Mouse (Mus musculus): ENCODE measurements around the gene Plod2.

Gene Plod2

DNA sequence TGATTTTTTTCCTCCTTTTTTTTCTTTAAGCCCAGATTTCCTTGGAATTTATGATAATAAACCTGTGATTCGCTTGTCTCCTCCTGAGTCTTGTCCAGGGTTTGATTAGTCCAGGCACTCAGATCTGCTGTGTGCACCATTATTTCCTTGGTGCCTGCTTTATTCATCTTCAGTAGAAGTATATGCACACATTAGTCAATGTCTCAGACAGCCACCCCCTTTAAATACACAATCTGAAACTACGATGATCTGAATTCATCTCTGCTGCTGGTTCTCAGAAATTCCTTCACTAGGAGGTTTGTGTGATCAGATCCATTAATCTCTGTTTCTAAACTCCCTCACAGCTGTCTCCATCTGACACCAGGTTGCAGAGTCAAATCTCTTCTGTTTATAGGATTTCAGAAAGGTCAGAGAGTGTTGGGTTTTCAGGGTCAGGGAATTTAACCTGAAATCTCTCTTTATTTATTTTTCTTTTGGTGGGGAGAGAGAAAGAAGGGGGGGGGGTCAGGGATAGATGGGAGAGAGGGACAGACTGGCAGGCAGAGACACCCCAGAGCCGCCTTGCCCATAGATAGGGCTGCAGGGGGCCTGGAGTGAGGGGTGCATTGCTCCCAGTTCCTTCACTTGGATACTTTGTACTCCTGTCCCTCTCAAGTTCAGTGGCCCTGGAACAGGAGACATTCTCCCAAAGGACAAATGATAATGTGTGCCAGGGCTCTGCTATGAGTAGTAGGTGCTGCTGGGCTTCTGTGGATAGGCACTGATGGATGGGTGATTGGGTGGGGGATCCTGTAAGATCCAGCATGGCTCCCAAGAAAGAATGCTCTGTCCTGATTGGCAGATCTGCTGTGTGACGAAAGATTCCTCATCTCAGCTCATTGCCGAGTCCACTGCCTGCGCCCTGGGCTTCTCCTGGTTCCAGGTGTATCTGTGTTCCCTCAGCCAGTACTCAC lies 13.3 kb downstream of the Plod2 start:
- no peak for DNase-seq (ENCODE audit: low spot score in 2 of 2)

DNA sequence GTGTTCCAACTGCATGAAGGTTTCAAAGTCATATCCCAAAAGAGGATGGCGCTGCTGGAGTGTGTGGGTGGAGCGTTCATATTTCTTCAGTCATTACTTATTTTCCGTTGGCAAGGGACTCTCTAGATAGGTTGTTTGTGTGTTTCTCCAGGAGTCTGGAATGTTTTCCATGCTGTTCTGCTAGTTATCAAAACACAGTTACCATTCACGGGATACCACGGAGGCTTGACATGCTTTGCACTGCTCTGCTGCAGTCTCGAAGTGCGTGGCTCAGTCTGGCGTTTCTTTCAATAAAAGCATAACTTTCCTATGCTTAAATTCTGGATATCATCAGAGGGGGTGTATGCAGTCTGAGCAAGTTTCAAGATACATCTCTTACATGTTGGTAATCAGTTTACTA lies 17.7 kb downstream of the Plod2 start:
- no peak for DNase-seq (ENCODE audit: low spot score in 2 of 2)

DNA sequence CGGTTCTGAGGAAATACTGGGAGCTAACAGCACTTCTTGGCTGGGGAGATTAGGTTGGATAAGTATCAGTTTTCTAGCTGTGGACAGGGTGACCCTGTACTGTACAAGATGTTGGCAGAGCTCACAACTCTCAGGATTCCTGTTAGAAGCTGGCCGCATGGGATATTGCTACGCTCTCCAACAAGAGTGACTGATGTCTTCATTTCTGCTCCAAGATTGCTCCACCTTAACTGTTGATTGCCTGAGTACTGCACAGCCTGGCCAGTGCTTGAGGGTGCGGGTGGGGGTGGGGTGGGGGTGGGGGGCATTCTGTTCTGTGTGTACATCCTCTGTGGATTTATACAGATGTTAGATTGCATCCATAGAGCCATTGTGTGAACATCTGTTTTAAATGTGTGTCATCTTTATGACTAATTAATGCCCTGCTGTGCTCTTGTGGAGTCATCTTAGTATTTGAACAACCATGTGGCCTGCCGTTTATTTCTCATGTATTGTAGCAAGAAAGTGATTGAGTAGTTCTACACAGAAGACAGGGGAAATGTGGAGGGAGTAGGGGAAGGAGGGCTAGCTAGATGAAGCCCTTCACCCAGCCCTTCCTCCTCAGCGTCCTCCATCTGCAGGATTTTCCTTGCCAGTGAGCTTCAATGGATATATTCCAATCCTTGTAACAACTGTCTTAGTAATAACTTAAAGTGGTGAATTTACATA lies 19.0 kb downstream of the Plod2 start:
- DNase-seq (ENCODE audit: low spot score in 2 of 2) = no peak

- DNase-seq (ENCODE audit: low spot score in 2 of 2) = no peak
Measured at GRCm38 (mm10) chr9:92562416-92562815, 20.4 kb downstream of the Plod2 start.

- no peak for DNase-seq (ENCODE audit: low spot score in 2 of 2)
Measured at GRCm38 (mm10) chr9:92563306-92563705, 21.3 kb downstream of the Plod2 start.

DNA sequence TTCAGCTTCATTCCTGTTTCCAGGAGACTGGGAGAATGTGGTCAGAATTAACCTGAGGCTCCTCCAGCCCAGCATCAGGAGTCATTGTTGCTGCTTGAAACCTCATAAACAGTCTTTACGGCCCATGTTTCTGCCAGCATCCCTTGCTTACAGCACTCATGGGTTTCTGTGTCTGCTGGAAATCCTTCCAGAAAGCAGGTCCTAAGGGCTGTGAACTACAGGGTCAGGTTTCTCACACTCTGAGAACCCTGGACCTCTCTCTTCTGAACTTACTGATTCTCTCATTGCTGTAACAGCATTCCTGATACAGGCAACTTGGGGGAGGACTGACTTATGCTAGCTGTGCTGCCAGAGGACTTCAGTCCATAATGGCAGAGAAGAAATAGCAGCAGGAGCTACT lies 22.4 kb downstream of the Plod2 start:
- no peak for DNase-seq (ENCODE audit: low spot score in 2 of 2)

GRCm38 (mm10) chr9:92566234-92566633 lies 24.2 kb downstream of the Plod2 start:
- DNase-seq (ENCODE audit: low spot score in 2 of 2) = no peak

DNA sequence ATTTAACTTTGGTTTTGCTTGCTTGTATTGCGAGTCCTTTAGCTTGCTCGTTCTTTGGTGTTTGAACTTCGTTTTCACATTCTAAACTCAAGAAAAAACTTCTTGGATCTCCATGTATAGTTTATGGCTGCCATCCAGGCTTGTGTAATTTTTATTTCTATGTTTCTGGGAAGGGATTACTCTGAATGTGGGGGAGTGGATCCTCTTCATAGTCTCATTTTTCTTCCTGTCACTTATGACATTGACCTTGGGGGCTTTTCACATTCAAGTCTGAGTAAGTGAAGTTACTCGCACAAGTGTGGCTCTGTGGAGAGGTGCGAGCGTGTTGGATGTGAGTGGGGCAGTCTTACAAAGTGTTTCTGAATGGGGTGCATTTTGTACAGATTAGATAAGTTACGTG lies 25.5 kb downstream of the Plod2 start:
- no peak for DNase-seq (ENCODE audit: low spot score in 2 of 2)

DNA sequence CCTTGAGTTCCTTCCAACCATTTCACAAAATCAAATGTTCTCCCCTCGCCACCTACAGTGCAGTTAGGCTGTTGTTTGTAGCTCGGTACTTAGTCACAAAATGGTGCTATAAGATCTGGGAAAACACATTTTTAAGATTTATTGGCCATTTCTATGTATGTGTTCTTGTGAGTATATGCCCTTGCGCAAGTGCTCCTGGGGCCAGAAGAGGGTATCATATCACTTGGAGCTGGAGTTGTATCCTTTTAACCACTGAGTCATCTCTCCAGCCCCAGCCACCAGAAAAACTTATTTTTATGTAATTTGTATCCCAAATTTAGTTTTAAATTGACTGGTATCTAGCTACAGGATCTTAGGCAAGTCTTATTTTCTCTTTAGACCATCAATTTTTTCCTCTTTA lies 26.8 kb downstream of the Plod2 start:
- DNase-seq (ENCODE audit: low spot score in 2 of 2) = no peak

DNA sequence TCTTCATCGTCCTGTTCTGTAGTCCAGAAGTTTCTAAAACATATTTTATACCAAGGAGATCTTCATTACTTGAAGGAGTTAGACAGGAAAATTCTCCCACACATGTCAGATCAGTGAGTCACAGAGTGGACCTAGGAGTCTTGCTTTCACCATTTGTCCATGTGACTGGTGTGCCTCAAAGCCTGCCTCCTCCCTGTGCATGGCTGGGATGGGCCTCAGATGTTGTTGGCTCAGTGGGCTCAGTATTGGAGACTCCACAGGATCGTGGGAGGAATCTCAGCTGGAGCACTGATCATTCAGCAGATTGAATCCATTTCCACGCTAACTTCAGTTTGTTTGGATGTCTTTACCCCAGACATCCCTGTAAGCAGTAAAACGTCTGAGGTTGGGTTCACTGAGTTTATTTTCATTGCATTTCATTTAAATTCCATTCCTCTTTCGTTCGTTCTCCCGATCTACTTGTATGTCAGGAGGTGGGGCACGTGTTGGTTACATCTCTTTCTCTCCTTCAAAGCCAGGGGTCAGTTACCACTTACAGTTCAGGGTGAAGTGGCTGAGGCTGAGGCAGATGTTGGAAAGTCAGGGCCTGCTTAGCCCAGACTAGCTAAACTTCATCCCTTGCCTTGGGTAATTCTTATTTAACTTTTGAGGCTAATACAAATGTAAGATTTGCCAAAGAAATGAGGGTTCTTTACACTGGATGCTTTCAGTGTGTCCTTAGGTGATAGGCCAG lies 30.5 kb downstream of the Plod2 start:
- peak in 1 of 2 experiments; percentile 52 for DNase-seq (ENCODE audit: low spot score in 2 of 2)

- no peak for DNase-seq (ENCODE audit: low spot score in 2 of 2)
Measured at GRCm38 (mm10) chr9:92583876-92584275, 41.9 kb downstream of the Plod2 start.

DNA sequence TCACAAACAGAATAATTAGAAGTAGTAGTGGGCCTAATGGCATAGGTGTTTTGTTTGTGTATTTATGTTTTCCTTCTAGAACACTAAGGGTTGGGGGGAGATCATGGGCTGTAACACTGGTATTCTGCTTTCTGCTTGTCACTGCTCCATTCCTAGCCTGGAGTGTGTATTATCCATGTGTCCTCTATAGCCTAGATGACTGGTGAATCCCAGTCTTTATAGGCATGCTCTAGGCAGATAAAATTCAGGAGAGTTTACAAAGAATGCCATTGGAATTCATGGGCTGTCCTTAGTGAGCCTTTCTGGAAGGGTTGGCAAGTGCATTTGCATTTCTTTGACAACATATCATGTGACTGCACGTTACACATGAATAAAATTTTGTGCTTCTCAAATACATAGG lies 44.0 kb downstream of the Plod2 start:
- no peak for DNase-seq (ENCODE audit: low spot score in 2 of 2)

DNA sequence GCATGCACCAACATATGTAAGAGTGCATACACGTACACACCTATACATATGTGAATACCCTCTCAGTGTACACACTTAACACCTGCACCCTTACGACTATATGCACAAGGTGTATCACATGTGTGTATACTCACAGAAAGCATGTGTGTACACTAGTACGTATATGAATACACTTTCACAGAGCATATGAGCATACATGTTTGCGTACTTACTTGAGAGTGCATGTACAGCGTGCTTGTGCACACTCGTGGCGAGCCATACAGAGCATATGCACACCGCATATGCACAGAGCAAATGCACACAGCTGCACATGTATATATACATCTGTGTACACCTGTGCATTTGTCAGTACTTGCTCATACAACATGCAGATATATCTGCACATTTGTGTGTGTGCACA lies 45.4 kb downstream of the Plod2 start:
- no peak for DNase-seq (ENCODE audit: low spot score in 2 of 2)

DNA sequence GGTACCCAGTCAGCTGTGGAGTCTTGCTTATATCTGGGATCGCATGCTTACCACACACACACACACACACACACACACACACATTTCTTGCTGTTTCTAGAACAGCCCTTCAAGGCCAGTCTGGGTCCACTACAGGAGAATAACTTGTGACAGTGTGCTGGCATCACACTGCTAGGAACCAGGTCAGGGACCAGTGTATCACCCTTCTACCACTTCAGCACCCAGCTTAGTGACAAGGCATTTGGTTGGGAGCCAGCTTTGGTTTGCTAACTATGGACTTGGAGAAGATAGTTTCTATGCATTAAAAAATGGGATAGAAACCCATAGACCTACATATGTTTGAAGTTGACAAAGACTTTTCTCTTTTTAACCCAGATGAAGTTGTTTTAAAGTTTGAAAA lies 46.2 kb downstream of the Plod2 start:
- no peak for DNase-seq (ENCODE audit: low spot score in 2 of 2)

DNA sequence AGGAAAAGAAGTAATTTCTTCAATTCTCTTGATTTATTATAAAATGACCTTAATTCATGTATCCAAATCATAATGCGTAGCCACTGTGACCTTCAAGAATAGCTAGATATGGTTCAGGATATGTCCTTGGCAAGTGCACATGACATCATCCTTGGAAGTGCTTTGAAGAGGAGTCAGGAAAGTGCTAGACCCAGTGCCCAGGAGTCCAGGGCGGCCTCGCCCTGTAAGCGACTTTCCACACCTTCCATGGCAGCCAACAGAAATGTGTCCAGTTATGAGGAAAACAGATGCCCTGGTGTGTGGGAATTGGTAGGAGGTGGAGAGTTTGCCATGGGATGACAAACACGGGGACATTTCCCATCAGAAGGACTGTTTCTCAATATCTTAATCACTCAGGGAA lies 47.0 kb downstream of the Plod2 start:
- DNase-seq (ENCODE audit: low spot score in 2 of 2) = no peak

DNA sequence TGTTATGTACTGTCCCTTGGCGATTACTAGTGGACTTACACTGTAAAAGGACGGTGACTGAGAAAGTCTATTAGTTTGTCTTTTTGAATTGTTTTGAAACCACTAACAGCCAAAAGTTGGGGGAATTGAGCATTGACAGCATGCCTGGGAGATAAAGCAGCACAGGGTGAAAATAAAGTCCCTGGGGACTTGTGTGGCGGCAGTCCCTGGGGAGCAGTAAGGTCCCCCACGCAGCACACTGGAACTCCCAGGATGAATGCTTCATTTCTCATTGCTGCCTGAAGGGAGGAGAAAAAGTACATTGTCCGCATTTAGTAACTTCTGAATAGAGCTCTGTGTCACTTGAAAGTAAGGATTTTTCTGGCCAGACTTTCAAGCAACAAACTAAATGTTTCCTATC lies 49.5 kb downstream of the Plod2 start:
- no peak for DNase-seq (ENCODE audit: low spot score in 2 of 2)

DNA sequence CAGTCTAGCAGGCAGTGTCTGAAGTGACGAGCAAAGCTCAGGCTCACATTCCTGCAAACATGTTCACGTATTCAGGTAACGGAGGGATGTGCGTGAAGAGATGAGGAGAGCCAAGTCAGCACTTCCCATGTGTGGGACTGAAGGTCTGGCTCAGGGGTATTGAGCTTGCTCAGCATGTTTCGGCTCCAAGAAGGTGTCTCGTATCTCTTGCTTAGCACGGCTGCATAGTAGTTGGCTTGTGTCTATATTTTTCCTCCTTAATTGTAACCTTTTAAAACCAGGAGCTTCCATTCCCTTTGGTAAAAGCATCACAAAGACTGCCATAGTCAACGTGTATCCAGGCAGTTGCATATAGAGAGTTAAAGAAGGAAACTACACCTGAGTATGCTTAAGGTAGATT lies 50.7 kb downstream of the Plod2 start:
- no peak for DNase-seq (ENCODE audit: low spot score in 2 of 2)

GRCm38 (mm10) chr9:92594491-92594890 lies 52.5 kb downstream of the Plod2 start:
- DNase-seq (ENCODE audit: low spot score in 2 of 2) = no peak

- no peak for DNase-seq (ENCODE audit: low spot score in 2 of 2)
Measured at GRCm38 (mm10) chr9:92595296-92595695, 53.3 kb downstream of the Plod2 start.

GRCm38 (mm10) chr9:92596916-92597547 lies 55.0 kb downstream of the Plod2 start:
- DNase-seq (ENCODE audit: low spot score in 2 of 2) = no peak

- peak in 1 of 2 experiments; percentile 2 for DNase-seq (ENCODE audit: low spot score in 2 of 2)
Measured at GRCm38 (mm10) chr9:92597776-92598175, 55.8 kb downstream of the Plod2 start.
